Mouse (Mus musculus) cerebellum, adult 2 months (tissue): ENCODE data around the gene Serpina3b.

Experiments
- CTCF ChIP-seq: fragments of 200-500 bp; IDR thresholded peaks from 2 replicates; pipeline ENCODE4 v1.5.1; 2011; ENCODE audit warnings: low read depth, mild to moderate bottlenecking, control low read depth, low read length, moderate library complexity, borderline replicate concordance; ENCODE audit not compliant: insufficient read depth
- POLR2A ChIP-seq: fragments of 200-500 bp; IDR thresholded peaks from 2 replicates; pipeline ENCODE4 v1.6.1; 2011; ENCODE audit warnings: low read length, control low read depth, borderline replicate concordance; ENCODE audit not compliant: insufficient read depth

DNA sequence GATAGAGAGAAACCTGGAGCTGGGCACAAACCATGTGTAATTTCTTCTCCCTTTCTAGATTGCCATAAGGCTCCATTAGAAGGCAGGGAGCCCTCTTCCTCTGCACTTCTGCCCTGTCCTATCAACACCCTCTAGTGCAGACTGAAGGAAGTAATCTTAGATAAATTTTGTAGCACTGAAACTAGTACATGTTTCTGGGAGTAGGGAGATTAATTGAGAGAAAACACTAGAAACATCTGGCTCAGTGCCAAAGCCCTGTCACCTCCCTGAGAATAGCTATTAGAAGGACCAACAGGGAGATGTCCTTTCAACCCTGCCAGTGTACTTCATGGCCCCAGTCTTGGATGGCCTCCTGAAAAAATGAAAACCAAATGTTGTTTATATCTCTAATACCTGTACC is 50.8 kb downstream of the Serpina3b start:
- TF ChIP-seq CTCF = no peak
- TF ChIP-seq POLR2A = no peak
